Mouse (Mus musculus) c-Kit-positive CD71-negative TER-119-negative erythroid progenitor cells, embryonic 14.5 days (primary cell): Measurements from ENCODE around the gene Gsg1l.

Experiments used
- DNase-seq: peaks from one replicate; pipeline ENCODE4 v3.0.0-alpha.2; 2013; ENCODE audit warnings: low read depth

The Gsg1l gene

DNA sequence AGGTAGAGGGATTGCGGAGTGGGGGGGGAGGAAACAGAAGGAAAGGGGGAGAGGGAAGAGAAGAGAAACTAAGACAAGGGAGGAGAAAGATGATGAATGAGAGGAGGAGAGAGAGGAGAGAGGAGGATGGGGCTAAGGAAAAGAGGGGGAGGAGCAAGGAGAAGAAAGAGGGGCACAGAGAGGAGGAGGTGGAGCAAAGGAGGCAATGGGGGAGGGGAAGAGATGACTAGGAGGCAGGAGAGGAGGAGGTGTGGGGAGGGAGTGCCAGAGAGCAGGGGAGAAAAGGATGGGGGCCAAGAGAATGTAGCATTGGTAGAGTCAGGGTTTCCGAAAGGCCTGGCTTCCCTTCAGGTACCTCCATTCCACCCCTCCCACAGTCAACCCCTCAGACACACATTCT lies 147.9 kb downstream of the Gsg1l start:
- DNase-seq: no peak

DNA sequence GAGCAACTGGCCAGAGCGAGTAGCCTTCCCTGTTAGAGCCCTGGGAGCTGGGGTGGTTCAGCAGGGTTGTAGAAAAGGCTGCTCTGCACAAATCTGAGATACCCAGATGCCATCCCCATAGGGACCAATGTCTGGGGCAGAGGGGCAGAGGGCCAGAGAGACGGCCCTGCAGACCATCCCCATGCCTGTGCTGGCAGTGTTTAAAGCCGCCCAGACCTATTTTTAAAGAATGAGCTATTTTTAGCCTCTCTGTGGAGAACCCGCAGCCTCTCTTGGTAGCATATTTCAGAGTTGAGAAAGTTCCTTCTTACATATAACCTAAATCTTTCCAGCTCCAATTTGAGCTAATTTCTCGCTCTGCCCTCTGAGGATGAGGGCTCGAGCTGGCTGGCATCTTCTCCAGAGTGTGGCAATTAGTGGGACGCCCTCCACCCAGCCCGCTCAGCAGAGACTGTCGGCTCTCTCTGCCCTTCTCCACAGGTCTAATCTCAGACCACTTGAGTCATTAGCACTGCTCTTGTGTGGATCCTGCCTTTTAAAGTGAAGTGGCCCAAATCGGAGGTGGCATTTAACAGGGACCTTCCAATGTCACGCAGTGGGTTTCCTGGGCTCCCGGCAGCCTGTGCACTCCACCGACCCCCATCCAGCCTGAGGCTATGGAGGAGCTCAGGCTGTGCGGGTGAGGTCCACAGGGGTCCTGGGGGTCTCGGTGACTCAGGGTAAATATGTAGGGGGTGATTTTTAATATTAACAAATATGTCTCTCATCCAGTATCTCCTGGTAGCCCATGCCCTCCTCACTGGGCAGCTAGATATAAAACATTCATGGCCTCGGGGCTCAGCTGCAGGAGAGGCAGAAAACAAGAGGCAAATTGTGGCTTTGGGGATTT lies 148.6 kb downstream of the Gsg1l start:
- DNase-seq: no peak

DNA sequence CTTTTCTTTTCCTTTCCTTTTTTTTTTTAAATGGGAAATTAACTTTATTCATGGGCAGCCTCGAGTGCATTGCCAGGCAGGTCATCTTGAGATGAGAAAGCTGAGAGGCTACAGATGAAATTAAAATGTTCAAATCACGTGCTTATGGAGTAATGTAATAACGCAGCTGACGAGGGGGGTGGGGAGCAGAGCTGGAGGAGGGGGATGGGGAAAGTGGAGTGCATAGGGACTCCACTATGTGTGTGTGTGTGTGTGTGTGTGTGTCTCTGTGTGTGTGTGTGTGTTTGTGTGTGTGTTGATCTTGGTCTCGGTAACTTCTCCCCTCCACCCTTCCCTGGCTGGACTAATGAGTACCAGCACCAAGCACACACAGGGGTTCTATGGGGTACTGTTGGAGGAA lies 150.6 kb downstream of the Gsg1l start:
- DNase-seq: no peak

DNA sequence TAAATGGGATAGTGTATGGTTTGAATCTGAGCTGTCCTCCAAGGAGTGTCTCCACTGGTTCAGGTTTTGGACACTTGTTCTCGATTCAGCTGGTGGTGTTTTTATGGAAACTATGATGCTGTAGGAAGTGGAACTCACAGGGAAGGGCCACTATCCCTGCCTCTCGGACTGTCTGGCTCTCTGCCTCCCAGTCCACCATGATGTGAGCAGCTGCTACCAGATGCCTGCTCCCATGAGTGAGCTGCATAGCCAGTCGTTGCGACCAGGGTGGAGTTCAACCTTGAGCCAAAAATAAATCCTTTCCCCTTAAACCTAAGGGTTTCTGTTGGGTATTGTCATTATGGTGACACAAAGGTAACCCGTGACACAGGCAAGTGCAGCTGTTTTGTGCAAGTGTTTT lies 158.2 kb downstream of the Gsg1l start:
- no peak for DNase-seq

DNA sequence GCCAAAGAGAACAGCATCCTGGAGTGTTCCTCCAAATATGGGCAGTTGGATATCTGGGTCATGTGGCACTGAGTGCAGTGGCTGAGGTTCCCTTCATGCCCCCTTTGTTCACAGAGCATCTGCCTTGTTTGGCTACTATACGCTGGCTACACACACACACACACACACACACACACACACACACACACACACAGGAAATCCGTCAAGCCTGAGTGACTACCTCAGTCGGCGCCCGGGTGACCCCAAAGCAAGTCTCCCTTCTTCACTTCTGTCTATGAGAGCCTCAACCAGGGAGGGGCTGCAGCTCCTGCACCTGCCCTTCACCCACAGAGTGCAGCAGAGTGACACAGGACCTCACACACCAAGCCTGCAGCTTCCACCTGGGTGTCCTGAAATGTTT lies 161.4 kb downstream of the Gsg1l start:
- no peak for DNase-seq

DNA sequence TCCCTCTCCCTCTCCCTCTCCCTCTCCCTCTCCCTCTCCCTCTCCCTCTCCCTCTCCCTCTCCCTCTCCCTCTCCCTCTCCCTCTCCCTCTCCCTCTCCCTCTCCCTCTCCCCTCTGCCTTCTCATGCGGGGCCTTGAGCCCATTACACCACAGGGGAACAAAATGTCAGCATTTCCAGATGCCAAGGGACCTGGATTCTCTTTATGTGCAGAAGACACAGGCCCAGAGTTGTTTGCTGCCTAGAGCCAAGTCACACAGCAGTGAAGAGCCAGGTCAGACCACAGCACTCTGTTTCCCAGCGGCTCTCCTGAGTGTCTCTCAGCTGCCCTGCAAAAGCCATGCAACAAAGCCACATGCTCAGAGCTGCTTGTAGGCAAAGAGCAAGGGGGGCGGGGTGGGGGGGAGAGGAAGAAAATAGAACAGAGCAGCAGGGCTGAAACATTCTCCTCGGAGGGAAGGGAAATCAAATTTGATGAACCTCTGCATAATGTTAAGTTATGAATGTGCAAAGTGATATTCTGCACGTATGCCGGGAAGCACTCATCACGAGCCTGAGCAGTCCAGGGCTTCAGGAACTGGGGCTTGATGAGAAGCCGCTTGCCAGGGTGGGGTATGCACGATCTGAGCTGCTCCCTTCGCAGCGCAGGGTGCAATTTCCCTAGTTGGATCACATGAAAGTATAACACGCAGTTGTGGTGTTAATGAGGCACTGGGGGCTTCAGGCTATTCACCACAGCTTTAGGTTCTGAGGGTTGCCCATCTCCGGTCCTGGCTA lies 181.6 kb downstream of the Gsg1l start:
- no peak for DNase-seq

DNA sequence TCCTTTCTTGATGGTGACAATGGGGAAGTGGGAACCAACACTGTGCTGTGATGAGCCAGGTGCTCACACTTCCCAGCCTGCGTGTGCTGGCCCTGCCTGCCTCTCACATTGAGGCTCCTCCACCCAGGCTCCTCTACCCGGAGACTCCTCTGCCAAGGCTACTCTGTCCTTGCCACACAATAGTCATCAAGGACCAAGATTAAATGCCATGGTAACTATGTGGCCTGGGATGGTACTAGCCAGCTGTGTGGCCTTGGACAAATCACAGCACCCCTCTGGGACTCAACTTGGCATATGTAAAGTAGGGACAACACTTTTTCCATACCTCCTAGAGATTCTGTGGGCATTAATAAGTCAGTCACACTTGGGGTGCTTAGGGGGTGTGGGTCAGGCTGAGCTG lies 182.3 kb downstream of the Gsg1l start:
- DNase-seq: no peak

DNA sequence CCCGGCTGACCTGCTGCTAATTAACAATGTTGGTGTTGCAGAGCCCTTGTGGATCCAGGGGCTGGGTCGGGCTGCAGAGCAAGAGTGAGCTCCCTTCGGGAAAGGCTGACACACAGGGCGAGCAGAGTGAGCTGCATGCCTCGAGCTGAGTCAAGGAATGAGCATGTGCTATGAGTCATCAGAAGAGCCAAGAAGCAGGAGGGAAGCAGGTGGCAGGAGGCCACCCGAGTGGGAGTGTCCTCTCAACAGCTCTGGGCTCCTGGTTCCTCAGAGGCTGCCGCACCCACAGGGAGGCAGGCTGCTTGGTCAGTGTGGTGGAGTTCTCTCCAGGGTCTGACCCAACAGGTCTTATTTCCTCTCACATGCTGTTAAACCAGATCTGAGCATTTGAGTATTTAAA lies 183.2 kb downstream of the Gsg1l start:
- peak; percentile 33 for DNase-seq

DNA sequence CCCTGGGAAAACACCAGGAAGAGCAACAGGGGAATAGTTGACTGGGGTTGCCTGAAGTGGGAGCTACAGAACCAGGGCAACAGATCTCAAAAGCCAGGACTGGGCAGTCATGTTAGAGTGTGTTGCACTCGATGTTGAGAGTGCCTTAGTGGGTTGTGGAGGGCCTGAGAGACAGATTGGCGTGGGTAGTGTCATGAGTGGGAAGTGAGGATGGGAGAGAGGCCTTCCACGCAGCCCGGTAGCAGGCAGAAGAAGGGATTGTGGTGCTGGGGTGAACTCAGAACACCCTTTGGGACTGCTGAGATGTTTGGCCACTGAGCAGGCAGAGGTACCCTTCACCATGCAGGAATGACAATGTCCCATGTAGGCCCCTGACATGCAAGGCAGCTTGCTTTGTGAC lies 185.2 kb downstream of the Gsg1l start:
- DNase-seq: no peak

DNA sequence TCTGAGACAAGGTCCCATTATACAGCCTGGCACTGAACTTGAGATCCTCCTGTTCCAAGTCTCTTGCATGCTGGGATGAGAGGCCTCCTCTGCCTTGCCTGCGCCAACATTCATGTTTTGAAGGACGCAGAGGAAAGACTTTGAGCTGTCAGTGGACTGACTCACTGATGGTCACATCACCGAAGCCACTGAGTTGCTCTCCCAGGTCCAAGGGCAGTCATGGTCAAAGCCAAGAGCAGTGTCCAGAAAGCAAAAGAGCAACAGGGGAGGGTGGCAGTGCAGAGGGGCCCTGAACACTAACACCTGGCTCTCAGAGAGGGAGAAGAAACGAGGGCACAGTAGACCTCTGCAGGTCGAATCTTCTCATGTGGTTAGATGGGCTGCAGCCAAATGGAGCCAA lies 188.6 kb downstream of the Gsg1l start:
- no peak for DNase-seq

DNA sequence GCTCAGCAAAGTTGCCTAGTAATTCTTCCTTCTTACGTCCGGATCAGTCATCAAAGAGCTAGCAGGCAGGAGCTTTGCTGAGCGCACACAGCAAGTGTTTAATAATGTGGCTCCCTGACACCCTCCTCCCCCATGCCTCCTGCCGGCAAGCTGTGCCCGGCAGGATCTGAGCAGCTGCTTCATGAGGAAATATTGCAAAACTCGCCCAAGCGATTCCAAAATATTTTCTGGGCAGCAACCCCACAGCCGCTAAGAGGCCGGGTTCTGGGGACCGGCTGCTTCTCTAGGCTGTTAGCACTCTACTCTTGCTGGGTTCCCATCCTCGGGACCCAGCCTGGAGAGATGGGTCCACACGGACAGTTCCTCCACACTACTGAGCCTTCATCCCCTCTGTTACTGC lies 193.8 kb downstream of the Gsg1l start:
- DNase-seq: no peak

DNA sequence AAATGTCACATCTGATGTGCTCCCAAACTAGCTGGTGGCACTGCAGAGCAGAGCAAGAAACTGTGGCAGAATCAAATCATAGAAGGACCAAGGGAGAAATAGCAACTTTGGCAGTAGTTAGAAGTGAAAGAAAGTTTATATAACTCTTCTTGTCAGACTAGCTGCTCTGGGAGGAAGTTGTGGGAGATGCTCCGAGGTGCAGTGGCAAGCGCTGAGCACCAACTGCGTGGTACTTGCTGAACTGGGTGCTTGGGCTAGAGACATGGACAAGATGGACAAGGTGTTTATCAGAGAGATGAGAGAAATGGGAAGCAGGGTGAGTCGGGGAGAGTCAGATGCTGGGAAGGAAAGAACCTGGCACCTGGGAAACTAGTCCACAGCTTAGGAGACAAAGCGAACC lies 194.4 kb downstream of the Gsg1l start:
- DNase-seq: no peak

DNA sequence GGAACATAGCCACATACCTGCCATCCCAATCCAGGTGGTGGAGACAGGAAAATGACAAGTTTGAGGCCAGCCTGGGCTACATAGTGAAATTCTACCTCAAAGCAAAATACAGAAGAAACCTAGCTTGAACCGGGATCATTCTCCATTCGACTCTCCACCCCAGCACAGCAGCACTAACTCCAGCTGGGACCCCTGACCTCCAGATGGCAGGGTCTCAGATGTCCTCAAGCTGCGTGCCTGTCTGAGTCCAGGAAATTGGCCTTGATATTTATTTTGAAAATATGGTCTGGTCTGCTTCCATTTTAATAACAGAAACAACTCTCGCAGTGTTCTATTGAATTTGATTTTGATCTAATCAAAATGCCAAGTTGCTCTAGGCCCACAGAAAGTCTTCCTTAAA lies 195.1 kb downstream of the Gsg1l start:
- DNase-seq: no peak

DNA sequence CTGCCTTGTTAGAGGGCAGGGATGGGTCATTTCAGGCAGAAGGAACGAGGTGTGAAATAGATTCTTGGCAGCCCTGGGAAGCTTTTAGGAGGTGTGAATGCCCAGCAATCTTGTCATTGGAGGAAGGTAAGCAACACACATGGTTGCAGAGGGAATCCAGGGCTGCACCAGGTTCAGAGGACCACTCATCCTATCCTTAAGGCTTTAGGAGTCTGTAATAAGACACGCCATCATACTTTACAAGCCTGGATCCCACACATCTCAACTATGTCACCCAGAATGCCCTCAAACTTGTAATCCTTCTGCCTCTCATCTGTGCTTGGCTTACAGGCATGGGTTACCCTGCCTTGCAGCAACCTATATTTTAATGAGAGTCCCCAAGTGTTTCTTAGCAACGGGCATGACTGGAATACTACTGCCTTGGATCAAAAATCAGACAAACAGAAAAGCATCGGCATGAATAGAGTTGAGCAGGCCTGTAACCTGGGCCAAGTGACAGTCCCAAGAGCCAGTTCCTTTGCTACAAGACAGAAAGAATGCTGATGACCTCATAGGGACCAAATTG lies 196.0 kb downstream of the Gsg1l start:
- DNase-seq: no peak

DNA sequence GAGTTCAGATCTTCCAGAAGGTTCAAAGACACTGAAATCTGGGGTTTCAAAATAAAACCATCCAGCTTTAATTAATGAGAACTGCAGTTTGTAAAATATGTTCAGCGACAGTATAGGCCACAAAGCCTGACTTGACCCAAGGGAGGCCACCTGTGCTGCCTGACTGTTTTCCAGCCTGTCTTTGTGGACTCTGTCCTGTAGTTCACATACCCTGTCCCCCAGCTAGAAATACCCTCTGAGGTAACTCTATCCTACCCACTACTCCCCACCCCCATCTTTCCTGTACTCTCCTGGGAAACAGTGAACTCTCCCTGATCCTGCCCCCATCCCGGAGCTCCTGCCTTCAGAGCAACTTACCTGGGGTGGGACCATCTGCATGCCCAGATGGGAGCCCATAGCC lies 199.0 kb downstream of the Gsg1l start:
- no peak for DNase-seq

DNA sequence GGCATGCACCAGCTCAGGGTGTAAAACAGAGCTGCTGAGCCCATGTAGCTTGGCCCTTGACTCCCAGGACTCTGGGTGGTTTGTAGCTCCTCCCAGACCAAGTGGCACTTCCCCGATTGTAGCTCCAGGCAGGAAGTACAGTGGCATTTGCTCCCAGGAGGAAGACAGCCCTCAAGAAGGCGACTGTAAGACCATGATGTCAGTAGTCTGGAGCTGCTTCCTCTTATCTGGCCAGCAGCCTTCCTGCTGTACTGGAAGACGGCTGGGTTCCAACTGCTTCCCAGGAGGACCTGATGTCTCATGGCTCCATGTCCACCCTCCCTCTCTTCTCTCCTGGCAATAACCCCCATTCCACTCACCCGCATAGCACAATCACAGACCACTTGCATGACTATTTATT lies 204.2 kb downstream of the Gsg1l start:
- no peak for DNase-seq

DNA sequence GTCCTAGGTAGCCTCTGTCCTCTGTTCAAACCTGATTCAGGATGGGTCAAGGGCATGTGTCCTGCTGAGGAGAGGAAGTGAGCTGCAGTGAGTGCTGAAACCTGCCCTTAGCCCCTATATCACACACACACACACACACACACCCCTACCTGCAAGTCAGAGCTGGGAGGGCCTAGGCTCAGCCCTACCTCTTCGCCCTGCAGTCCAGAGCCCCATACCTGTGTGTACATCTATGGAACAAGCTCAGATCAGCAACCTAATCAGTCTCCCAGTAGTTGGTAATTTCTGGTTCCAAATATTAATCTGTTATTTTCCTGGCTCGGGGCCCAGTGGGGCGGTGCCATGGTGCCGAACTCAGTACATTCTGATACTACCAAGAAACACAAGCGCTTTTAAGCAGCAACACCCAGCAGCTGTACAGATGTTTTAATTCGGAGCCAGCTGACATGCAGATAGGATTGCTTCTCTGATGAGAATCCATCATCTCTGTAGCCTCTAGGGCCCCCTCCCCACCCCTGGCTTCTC lies 208.2 kb downstream of the Gsg1l start:
- DNase-seq: no peak

DNA sequence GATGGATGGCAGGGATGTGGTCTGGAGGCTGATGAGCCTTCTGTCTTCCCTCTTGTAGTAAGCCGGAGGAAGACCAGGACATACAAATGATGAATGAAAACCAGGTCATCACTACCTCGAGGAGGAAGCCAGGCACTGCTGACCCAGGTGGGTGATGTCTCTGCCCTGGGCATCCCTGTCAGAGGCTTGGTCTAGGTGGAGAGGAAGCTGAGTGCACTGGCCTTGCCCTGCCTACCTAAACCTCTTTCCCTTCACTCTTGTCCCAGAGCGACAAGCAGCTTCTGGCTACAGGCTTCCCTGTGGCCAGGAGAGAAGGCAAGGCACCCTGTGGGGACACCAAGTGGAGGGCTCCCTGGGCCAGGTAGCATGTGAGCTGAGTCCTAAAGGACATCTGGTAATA lies 209.3 kb downstream of the Gsg1l start:
- DNase-seq: no peak

DNA sequence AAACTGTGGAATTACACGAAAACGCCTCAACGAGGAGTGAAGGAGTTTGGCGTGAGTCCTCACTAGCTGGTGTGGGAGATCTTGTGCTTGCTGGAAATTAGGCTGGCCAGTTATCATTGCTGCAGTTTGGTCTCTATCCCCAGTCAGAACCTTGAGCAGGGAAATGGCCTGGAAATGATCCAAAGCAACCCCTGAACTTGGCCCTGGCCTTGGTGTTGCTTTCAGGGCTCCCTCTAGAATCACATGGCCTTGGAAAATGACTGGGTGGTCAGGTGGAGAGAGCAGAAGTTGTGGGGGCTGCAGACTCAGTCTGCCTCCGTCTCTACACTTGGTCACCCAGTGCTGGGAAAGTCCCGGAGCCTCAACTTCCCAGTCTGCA lies 210.0 kb downstream of the Gsg1l start:
- DNase-seq: no peak

DNA sequence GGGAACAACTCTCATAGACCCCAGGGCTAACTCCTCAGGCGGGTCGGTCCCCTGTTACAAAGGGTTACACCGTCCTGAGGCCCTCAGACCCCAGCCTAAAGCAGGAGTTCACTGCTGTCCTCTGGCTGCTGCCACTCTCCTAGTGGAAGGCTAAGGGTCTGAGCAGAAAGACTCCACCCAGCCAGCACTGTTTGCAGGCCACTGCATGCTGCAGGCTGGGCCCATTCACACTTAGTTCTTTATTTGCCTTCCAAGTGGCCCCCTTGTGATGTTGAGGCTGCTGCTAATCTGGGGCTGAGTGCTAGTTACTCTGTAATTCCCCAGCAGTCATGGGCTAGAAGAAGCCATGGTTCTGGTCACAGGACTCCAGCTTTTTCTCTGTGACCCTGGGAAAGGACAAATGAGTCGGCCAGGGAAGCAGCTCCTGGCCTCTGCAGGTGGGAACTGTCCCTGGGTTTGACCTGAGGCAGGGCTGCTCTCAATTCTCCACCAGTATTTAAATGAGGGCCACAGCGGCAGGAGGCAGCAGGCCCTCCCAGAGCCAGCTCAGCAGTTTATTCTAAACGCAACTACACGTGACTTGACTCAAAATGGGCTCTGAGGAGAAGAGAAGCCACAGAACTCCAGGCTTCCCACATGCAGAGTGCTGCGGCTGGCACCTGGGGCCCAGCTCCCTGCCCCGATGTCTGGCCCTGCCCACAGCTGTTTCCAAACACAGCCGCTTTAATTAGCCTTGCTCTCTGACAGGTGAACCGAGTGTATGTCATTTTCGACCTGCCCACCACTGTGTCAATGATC lies 210.6 kb downstream of the Gsg1l start:
- no peak for DNase-seq

DNA sequence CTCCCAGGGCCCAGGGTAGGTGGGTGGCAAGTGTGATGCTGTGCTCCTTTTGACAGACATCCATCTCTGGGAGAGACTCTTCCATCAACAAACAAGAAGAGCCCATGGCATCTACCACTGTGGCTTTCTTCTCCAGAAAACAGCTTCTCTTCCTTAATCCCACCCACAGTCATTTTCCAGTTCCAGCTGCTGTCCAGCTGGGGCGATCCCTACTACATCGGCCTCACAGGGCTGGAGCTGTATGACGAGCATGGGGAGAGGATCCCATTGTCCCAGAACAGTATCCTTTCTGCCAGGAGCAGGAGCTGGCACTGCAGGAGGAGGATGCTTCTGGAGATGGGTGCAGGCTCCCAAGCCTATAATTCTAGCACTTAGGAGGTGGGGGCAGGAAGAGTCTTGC lies 213.6 kb downstream of the Gsg1l start:
- DNase-seq: no peak

DNA sequence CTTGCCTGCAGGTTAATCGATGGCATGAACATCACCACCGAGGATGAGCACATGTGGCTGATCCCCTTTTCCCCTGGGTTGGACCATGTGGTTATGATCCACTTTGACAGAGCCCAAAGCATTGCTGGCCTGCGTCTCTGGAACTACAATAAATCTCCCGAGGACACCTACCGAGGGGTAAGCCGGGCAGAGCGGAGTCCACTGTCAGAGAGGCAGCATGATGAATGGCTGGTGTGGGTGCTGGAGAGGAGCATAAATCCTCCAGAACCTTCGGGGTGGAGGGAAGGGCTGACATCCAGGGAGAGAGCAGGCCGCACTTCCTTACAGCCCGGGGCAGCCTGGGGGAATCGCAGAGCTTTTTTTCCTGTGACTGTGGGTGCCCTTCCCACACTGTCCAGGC lies 217.0 kb downstream of the Gsg1l start:
- no peak for DNase-seq
